Mouse (Mus musculus) E14TG2a.4 (cell line): ENCODE measurements at regions not wholly inside any gene's neighbourhood (a gene's known extent, or its start where the extent isn't known, plus 50 kb on each side); places are given as distances from the start of the nearest gene placed in this dataset.

Experiments used
- H3K27me3 ChIP-seq: 2 replicates; pipeline ENCODE4 v1.6.1; 2014; ENCODE audit warnings: low read length, control low read depth; ENCODE audit not compliant: insufficient read depth
- H3K36me3 ChIP-seq: 2 replicates; pipeline ENCODE4 v1.6.1; 2014; ENCODE audit warnings: low read length, control low read depth; ENCODE audit not compliant: insufficient read depth
- H3K4me1 ChIP-seq: replicated peaks from 2 replicates; pipeline ENCODE4 v1.6.1; 2014; ENCODE audit warnings: low read depth, low read length, control low read depth
- H3K4me3 ChIP-seq: replicated peaks from 2 replicates; pipeline ENCODE4 v1.5.1; 2014; ENCODE audit warnings: mild to moderate bottlenecking, low read length
- H3K9me3 ChIP-seq: 2 replicates; pipeline ENCODE4 v1.6.1; 2014; ENCODE audit warnings: low read length, control low read depth
- CTCF ChIP-seq: conservative IDR thresholded peaks from 2 replicates; pipeline ENCODE4 v1.5.1; 2014; ENCODE audit warnings: low read length
- NANOG ChIP-seq: IDR thresholded peaks from 2 replicates; pipeline ENCODE4 v1.6.1; 2014; ENCODE audit warnings: borderline replicate concordance, low read length, mixed read lengths
- POU5F1 ChIP-seq: IDR thresholded peaks from 2 replicates; pipeline ENCODE4 v1.6.1; 2014; ENCODE audit warnings: low read length, borderline replicate concordance

- Histone ChIP-seq H3K9me3 (no peaks in the 10 kb centered on the region), H3K36me3 (no peaks in the 10 kb centered on the region), H3K27me3 (no peaks in the 10 kb centered on the region), H3K4me3 (no peak overlapping the region), H3K4me1 (peaks cover 8% of the 10 kb centered on the region)
- TF ChIP-seq NANOG: no peak
- no peak for TF ChIP-seq POU5F1
- TF ChIP-seq CTCF: no peak
Measured at GRCm38 (mm10) chr12:58556060-58556459, 287.0 kb upstream of the Clec14a start.

GRCm38 (mm10) chr12:58550859-58551761 is 282.0 kb upstream of the Clec14a start:
- TF ChIP-seq POU5F1 (no peak), NANOG (peak; percentile 79), CTCF (no peak)
- Histone ChIP-seq H3K4me1 (peaks cover 20% of the 10 kb centered on the region), H3K27me3 (no peaks in the 10 kb centered on the region), H3K9me3 (no peaks in the 10 kb centered on the region), H3K4me3 (no peak overlapping the region), H3K36me3 (no peaks in the 10 kb centered on the region)

- Histone ChIP-seq H3K9me3 (no peaks in the 10 kb centered on the region), H3K27me3 (no peaks in the 10 kb centered on the region), H3K4me3 (no peak overlapping the region), H3K4me1 (peaks cover 12% of the 10 kb centered on the region), H3K36me3 (no peaks in the 10 kb centered on the region)
- TF ChIP-seq NANOG: no peak
- TF ChIP-seq CTCF: no peak
- TF ChIP-seq POU5F1: no peak
Measured at GRCm38 (mm10) chr12:58545832-58546538, 276.9 kb upstream of the Clec14a start.

GRCm38 (mm10) chr12:58544862-58545261 is 275.8 kb upstream of the Clec14a start:
- peaks cover under 1% of the 10 kb centered on the region; the same call in 1 of the 2 replicates for H3K4me1 ChIP-seq
- no peak overlapping the region for H3K4me3 ChIP-seq
- H3K9me3 ChIP-seq: no peaks in the 10 kb centered on the region
- H3K27me3 ChIP-seq: no peaks in the 10 kb centered on the region
- no peak for TF ChIP-seq POU5F1
- TF ChIP-seq NANOG: no peak
- no peak for TF ChIP-seq CTCF
- H3K36me3 ChIP-seq: no peaks in the 10 kb centered on the region

- Histone ChIP-seq H3K9me3 (no peaks in the 10 kb centered on the region), H3K27me3 (no peaks in the 10 kb centered on the region), H3K36me3 (no peaks in the 10 kb centered on the region), H3K4me3 (no peak overlapping the region), H3K4me1 (no peaks in the 10 kb centered on the region)
- TF ChIP-seq CTCF (no peak), NANOG (no peak), POU5F1 (no peak)
Measured at GRCm38 (mm10) chr12:58538305-58538719, 269.2 kb upstream of the Clec14a start.

GRCm38 (mm10) chr12:58537833-58538232 is 268.7 kb upstream of the Clec14a start:
- Histone ChIP-seq H3K4me1 (no peaks in the 10 kb centered on the region), H3K4me3 (no peak overlapping the region), H3K9me3 (no peaks in the 10 kb centered on the region), H3K27me3 (no peaks in the 10 kb centered on the region), H3K36me3 (no peaks in the 10 kb centered on the region)
- TF ChIP-seq CTCF (no peak), NANOG (no peak), POU5F1 (no peak)

- Histone ChIP-seq H3K27me3 (no peaks in the 10 kb centered on the region), H3K36me3 (no peaks in the 10 kb centered on the region), H3K4me1 (no peaks in the 10 kb centered on the region), H3K9me3 (no peaks in the 10 kb centered on the region), H3K4me3 (no peak overlapping the region)
- TF ChIP-seq POU5F1: no peak
- no peak for TF ChIP-seq CTCF
- no peak for TF ChIP-seq NANOG
Measured at GRCm38 (mm10) chr12:58536381-58536992, 267.4 kb upstream of the Clec14a start.

- Histone ChIP-seq H3K36me3 (no peaks in the 10 kb centered on the region), H3K9me3 (no peaks in the 10 kb centered on the region), H3K4me1 (no peaks in the 10 kb centered on the region), H3K27me3 (no peaks in the 10 kb centered on the region), H3K4me3 (no peak overlapping the region)
- TF ChIP-seq NANOG: no peak
- no peak for TF ChIP-seq POU5F1
Measured at GRCm38 (mm10) chr12:58530306-58530705, 261.2 kb upstream of the Clec14a start.
